Mouse (Mus musculus) heart, postnatal 25 days (tissue): ENCODE data around the gene Pla2g3. TPM values are rescaled to one million over a fixed set of nuclear protein-coding genes. Genes with fewer than 3 reads are reported as not detected.

Experiments used
- DNase-seq: peaks from one replicate; pipeline ENCODE4 v3.0.0; 2022; ENCODE audit warnings: low spot score
- intact Hi-C: fragments of 180-260 bp; cut with DNase I; formaldehyde crosslinking; loops from one replicate; pipeline ENCODE4 v1.15.1; 2025
- total RNA-seq, 2 experiments: library from RNA; stranded (reverse); gene quantifications; 2 replicates each; pipeline ENCODE4 v1.2.3; 2021

Gene Pla2g3
- total RNA-seq, 2 experiments from 2014 or later: not detected

GRCm38 (mm10) chr11:3533406-3533932 lies 45.4 kb downstream of the Pla2g3 start:
- no peak for DNase-seq
- intact Hi-C loops: loop anchor here (10.0 kb wide), 2 partner anchors 101 to 351 kb away; no protein-coding TSS in a partner anchor

- intact Hi-C loops: loop anchor here (1.0 to 10.0 kb wide), 5 partner anchors 38 to 350 kb away; no protein-coding TSS in a partner anchor
- no peak for DNase-seq
Measured at GRCm38 (mm10) chr11:3534956-3535355, 46.9 kb downstream of the Pla2g3 start.

GRCm38 (mm10) chr11:3535406-3535986 lies 47.4 kb downstream of the Pla2g3 start:
- peak; percentile 94 for DNase-seq
- intact Hi-C loops: loop anchor here (1.0 to 10.0 kb wide), 5 partner anchors 38 to 349 kb away; no protein-coding TSS in a partner anchor

GRCm38 (mm10) chr11:3536082-3536481 lies 48.0 kb downstream of the Pla2g3 start:
- no peak for DNase-seq
- intact Hi-C loops: loop anchor here (5.0 to 10.0 kb wide), 3 partner anchors 99 to 349 kb away; no protein-coding TSS in a partner anchor

DNA sequence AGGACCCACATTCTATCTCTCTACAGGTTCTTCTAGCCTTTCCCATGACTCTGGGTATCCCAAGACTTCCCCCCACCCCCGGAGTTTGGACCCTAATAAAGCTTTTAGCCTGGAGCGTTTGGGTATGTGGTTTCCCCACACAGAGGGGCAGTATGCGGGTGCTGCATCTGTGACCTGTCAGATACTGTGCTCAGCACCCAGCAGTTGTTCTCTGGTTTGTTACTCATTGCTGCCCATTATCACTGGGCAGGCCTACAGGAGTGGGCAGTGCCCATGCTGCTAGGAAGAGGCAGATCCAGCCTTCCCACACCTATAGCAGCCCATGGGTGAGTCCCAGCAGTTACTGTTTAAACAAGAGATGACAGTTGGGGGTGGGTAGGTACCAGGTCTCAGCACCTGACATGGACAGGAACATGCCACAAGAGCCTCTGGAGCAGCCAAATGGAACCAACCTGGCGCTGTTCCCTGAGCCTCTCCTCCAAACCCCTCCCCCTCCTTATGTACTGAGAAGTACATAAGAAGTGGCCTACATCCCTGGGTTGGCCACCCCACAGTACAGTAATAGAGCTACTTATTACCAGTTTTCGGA lies 48.8 kb downstream of the Pla2g3 start:
- DNase-seq: no peak
- intact Hi-C loops: loop anchor here (5.0 to 10.0 kb wide), 3 partner anchors 98 to 348 kb away; no protein-coding TSS in a partner anchor

- DNase-seq: no peak
- intact Hi-C loops: loop anchor here (5.0 to 10.0 kb wide), 3 partner anchors 97 to 347 kb away; no protein-coding TSS in a partner anchor
Measured at GRCm38 (mm10) chr11:3537711-3538110, 49.6 kb downstream of the Pla2g3 start.

GRCm38 (mm10) chr11:3538341-3538740 lies 50.3 kb downstream of the Pla2g3 start:
- intact Hi-C loops: loop anchor here (5.0 to 10.0 kb wide), 3 partner anchors 96 to 346 kb away; no protein-coding TSS in a partner anchor
- DNase-seq: no peak

DNA sequence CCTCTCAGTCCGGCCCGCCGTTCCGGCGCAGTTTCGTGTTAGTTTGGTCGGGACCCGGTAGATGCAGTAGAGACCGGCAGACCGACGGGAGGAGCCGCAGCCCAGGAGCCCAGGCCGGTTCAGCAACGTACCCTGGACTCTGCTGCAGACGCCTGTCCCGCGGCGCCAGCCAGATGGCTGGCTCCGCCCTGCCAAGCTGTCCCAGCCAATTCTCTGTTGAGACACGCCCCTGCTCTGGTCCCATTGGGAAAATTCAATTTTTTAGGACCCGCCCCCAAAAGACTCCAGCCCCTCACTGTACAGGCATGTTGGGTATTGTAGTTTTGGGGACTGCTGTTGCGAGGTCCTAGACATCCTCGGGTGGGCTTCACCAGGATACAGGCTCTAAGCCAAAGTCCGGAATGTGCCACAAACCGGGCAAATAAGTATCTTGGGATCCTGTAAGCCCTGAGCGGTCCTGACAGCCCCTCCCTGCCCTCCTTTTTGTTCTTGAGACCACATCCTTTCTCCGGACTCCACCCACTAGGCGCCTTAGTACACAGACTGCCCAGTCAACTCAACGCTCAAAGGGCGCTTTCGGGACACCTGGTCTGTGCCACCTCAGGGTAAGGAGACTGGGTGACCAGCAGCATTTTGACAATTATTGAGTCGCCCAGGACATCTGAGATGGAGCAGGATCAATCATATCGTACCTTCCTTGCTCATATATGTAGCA lies 51.2 kb downstream of the Pla2g3 start:
- intact Hi-C loops: loop anchor here (5.0 to 10.0 kb wide), 3 partner anchors 96 to 346 kb away; no protein-coding TSS in a partner anchor

DNA sequence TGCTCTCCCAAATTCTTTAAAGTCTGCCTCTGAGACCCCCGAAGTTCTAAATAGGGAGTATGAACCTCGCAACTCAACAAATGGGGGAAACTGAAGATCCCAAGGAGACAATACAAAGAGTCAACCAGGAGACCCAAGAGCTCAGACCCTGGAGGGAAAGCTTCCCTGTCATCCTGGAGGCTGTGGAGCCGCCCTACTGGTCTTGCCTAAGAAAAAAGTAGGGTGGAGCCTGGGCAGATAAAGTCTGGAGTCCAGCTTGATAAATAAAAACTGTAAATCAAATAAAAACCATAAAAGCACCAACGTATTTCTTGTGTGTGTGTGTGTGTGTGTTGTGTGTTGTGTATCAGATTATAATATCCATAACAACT lies 51.7 kb downstream of the Pla2g3 start:
- intact Hi-C loops: loop anchor here (5.0 to 10.0 kb wide), 3 partner anchors 95 to 345 kb away; no protein-coding TSS in a partner anchor
- no peak for DNase-seq

More for the DNA sequence above, 51.2 kb downstream of the Pla2g3 start:
- DNase-seq: peak; percentile 92

GRCm38 (mm10) chr11:3540451-3541085 lies 52.5 kb downstream of the Pla2g3 start, which contains the start of gene Smtn:
Gene Smtn, minus strand, starts transcription at chr11:3540612.
- intact Hi-C loops: no loop called here

GRCm38 (mm10) chr11:3541932-3542331 lies 53.8 kb downstream of the Pla2g3 start:
- DNase-seq: no peak
- intact Hi-C loops: no loop called here

More at GRCm38 (mm10) chr11:3540451-3541085, 52.5 kb downstream of the Pla2g3 start, which contains the start of gene Smtn:
- DNase-seq: no peak

- peak; percentile 76 for DNase-seq
- intact Hi-C loops: no loop called here
Measured at GRCm38 (mm10) chr11:3543001-3543400, 54.9 kb downstream of the Pla2g3 start.

GRCm38 (mm10) chr11:3544409-3544808 lies 56.3 kb downstream of the Pla2g3 start:
- intact Hi-C loops: no loop called here
- DNase-seq: no peak

DNA sequence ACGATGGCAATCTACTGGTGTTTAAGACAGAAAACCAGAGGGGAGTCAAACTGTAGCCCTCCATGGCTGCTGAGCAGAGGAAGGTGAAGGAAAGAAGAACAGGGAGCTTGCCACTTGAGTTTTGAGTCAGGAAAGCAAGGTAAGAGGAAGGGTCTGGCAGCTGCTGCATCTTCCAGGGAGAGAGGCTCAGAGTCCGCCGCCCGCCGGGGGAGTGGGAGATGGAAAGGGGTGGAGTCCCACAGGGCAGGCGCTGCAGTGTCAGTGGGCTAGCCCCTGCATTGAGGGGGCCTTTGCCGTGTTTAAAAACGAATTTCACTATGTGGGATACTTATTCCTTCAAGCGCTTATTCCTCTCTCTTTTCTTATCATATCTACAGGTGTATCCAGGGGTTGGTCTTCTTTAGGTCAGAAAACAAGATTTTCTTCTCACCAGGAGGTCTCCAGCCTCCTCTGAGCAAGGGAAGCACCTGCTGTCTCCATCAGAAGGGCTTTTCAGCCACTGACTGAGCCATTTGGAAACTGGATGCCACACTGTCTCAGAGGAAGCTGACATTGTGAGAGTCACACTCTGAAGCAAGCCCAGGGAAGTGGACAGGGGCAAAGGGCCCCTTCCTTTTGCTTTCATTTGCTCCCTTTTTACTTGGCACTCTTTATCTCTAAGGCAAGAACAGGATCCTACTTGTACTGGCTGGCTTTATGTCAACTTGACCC lies 57.6 kb downstream of the Pla2g3 start:
- DNase-seq: no peak
- intact Hi-C loops: no loop called here

DNA sequence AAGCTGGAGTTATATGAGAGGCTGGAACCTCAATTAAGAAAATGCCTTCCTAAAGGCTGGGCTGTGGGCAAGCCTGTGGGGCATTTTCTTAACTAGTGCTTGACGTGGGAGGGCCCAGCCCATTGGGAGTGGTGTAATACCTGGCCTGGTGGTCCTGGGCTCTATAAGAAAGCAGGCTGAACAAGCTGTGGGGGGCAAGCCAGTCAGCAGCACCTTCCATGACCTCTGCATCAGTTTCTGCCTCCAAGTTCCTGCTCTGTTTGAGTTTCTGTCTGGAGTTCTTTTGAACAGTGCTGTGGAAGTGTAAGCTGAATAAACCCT lies 58.1 kb downstream of the Pla2g3 start:
- no peak for DNase-seq
- intact Hi-C loops: no loop called here

DNA sequence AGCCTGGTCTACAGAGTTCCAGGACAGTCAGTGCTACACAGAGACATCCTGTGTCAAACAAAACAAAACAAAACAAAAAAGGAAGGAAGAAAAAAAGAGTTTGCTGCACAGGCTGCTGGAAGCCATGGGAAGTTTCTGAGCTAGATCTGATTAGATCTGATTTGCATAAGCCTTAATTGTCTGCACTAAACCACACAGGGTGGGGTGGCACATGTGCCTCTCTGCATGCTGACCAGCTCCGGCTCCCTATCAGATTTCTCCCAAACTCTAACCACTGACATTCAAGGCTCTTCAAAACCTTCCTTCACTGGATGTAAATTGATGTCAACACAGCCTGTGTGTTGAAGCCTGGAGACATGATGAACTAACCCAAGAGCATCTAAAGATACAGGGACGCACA lies 59.0 kb downstream of the Pla2g3 start:
- DNase-seq: no peak
- intact Hi-C loops: no loop called here

DNA sequence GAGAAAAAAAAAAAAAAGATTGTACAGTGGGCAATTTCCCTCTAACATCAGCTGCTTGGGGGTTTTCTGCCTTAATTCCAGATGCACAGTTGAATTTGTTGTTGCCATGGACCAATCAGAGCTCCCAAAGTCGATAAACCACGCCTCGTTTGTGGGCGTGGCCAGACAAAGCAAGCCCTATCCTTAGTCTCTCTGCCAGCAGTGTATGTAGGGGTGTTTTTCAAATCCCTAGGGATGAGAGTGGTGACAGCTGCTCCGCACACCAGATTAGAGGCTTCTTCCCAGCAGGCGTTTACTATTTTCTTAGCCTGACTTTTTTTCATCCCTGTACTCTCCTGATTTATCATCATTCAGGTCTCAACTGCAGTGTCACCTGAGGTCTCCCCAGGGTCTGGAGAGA lies 59.9 kb downstream of the Pla2g3 start:
- intact Hi-C loops: no loop called here
- no peak for DNase-seq

GRCm38 (mm10) chr11:3548564-3549295 lies 60.6 kb downstream of the Pla2g3 start:
- DNase-seq: no peak
- intact Hi-C loops: no loop called here
